Mouse (Mus musculus): ENCODE results near the gene Sfr1.

DNA sequence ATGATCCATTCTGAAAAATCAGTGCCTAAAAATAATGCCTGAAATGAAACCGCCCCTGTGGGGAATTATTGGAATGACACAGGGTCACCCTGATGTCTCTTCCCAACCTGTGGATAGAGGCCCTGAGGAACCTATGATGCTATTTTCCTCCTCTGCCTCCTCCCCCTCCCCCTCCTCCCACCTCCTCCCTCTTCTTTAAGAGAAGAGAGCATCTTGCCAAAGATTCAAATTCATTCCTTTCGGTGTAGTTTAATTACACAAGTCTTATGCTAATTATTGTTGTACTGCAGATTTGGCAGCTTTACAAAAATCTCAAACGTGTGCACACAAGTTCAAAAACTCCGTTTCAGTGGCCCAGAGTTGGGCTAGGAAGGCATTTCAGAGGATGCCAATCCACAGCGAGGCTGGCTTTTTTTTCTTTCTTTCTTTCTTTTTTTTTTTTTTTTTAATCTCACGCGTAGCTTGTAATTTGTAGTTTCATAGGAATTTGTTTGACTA, 5.8 kb upstream of the Sfr1 start:
- TF ChIP-seq CTCF (IDR thresholded peaks at IDR 0.05; ENCODE audit: low read depth): no peak
- TF ChIP-seq EP300 (IDR thresholded peaks at IDR 0.05; ENCODE audit: low read depth): no peak
